Mouse (Mus musculus) heart, adult 2 months (tissue): ENCODE measurements around the gene Ttn. TPM values are rescaled to one million over a fixed set of nuclear protein-coding genes. Genes with fewer than 3 reads are reported as not detected.

Source experiments
- DNase-seq, 2 experiments: peaks; one replicate each; pipeline ENCODE4 v3.0.0; 2021
- H3K27ac ChIP-seq: fragments of 200-600 bp; 2 replicates; pipeline ENCODE4 v1.8.1; 2022
- H3K27me3 ChIP-seq: fragments of 200-500 bp; 2 replicates; pipeline ENCODE4 v1.6.1; 2012; ENCODE audit warnings: mild to moderate bottlenecking, low read length, inconsistent platforms, mixed read lengths; ENCODE audit not compliant: control insufficient read depth, insufficient read depth
- H3K36me3 ChIP-seq: fragments of 200-500 bp; 2 replicates; pipeline ENCODE4 v1.6.1; 2012; ENCODE audit warnings: low read length, inconsistent platforms; ENCODE audit not compliant: control insufficient read depth, insufficient read depth
- H3K4me1 ChIP-seq: fragments of 200-500 bp; 2 replicates; pipeline ENCODE4 v1.6.1; 2011; ENCODE audit warnings: low read length; ENCODE audit not compliant: control insufficient read depth, insufficient read depth
- H3K4me3 ChIP-seq: fragments of 200-600 bp; 2 replicates; pipeline ENCODE4 v1.8.1; 2022
- H3K79me2 ChIP-seq: fragments of 200-500 bp; replicated peaks from 2 replicates; pipeline ENCODE4 v1.6.1; 2012; ENCODE audit warnings: mild to moderate bottlenecking, inconsistent platforms, low read length, moderate library complexity, mixed read lengths; ENCODE audit not compliant: control insufficient read depth, insufficient read depth
- H3K9ac ChIP-seq: fragments of 200-500 bp; 2 replicates; pipeline ENCODE4 v1.6.1; 2012; ENCODE audit warnings: low read depth, mild to moderate bottlenecking, control low read depth, inconsistent platforms, low read length, mixed read lengths
- CTCF ChIP-seq: fragments of 200-600 bp; IDR thresholded peaks from 2 replicates; pipeline ENCODE4 v1.8.1; 2022; ENCODE audit warnings: antibody characterized with exemption, mild to moderate bottlenecking, moderate library complexity
- EP300 ChIP-seq: fragments of 200-500 bp; IDR thresholded peaks from 2 replicates; pipeline ENCODE4 v1.6.1; 2011; ENCODE audit warnings: low read depth, low read length, control low read depth; ENCODE audit not compliant: insufficient read depth
- POLR2A ChIP-seq: fragments of 200-500 bp; IDR thresholded peaks from 2 replicates; pipeline ENCODE4 v1.6.1; 2011; ENCODE audit warnings: mild to moderate bottlenecking, low read depth, low read length, control low read depth; ENCODE audit not compliant: insufficient read depth
- WGBS: fragments of 180-500 bp; shearing (Covaris S2); methylation state at CpG from one replicate; pipeline ENCODE4 v1.1.7; 2018; 5-methylcytosine and 5-hydroxymethylcytosine counted together
- intact Hi-C: fragments of 180-260 bp; cut with DNase I; formaldehyde crosslinking; loops from one replicate; pipeline ENCODE4 v1.15.1; 2025
- polyA plus RNA-seq: library from polyadenylated mRNA; depleted of rRNA; stranded (reverse); fragments of >200 nt; gene quantifications from 2 replicates; pipeline ENCODE4 v1.2.3, GENCODE M21; 2012
- total RNA-seq, 2 experiments: library from RNA; stranded (reverse); gene quantifications; 2 replicates each; pipeline ENCODE4 v1.2.3; 2021

Ttn gene
- total and polyA plus RNA-seq, 3 experiments: 88.4 to 3,090 (median 2,567) TPM

DNA sequence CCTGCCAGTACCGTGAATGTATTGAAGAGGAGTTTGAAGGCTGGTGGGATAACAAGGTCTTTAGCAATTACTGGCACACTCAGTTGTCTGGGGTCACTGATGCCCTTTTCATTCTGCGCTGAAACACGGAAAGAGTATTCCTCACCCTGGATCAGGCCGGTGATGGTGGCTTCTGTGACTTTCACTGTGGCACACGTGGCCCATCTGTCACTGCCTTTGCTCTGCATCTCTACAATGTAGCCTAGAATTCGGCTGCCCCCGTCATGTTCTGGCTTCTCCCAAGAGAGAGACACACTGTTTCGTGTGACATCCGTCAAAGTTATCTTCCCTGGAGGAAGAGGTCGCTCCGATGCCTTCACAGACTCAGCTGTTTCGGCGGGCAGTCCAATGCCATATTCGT is 233.7 kb downstream of the Ttn start:
- H3K27ac ChIP-seq: no peak overlapping the region
- H3K27me3 ChIP-seq: no peaks in the 10 kb centered on the region
- H3K4me3 ChIP-seq: no peak overlapping the region
- intact Hi-C loops: no loop called here
- peak; percentile 12; the same call in 1 of the 2 replicates for TF ChIP-seq POLR2A
- no peak for TF ChIP-seq CTCF
- TF ChIP-seq EP300: 0 out of 2 replicates have a peak, but pooled peaks have one; percentile 12
- peaks cover 42% of the 10 kb centered on the region for H3K36me3 ChIP-seq
- WGBS: 73% methylated on average over 14 of the region's 14 CpGs
- H3K79me2 ChIP-seq: no peaks in the 10 kb centered on the region
- no peaks in the 10 kb centered on the region; the same call in 1 of the 2 replicates for H3K4me1 ChIP-seq
- no peak overlapping the region for H3K9ac ChIP-seq
- peak in 1 of 2 experiments; percentile 19 for DNase-seq

GRCm38 (mm10) chr2:76719650-76720049 is 262.7 kb downstream of the Ttn start:
- Histone ChIP-seq H3K79me2 (no peaks in the 10 kb centered on the region), H3K27me3 (no peaks in the 10 kb centered on the region), H3K9ac (no peak overlapping the region), H3K4me1 (no peaks in the 10 kb centered on the region), H3K4me3 (no peak overlapping the region), H3K27ac (no peak overlapping the region), H3K36me3 (peaks cover 6% of the 10 kb centered on the region)
- intact Hi-C loops: no loop called here
- WGBS: 89% methylated on average over 14 of the region's 14 CpGs
- TF ChIP-seq CTCF (no peak), EP300 (no peak), POLR2A (no peak)
- DNase-seq: peak in 1 of 2 experiments; percentile 9

DNA sequence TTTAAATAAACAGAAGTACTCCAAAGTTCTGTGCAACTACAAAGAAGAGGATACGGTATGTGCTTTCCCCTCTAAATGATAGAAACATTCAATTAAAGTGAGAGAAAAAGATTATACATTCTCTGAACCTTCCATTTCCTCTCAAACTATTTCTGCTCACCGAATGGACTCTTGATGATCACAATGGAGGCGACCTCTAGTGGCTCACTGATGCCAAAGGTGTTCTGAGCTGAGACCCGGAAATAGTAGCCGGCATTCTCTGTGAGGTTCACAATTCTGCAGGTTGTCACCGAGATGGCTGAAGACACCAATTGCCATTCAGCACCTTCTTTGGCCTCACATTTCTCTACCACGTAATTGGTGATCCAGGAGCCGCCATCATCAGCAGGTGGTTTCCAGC is 267.4 kb downstream of the Ttn start:
- Histone ChIP-seq H3K27me3 (no peaks in the 10 kb centered on the region), H3K4me1 (no peaks in the 10 kb centered on the region), H3K36me3 (peaks cover 2% of the 10 kb centered on the region; the same call in 1 of the 2 replicates), H3K4me3 (no peak overlapping the region), H3K9ac (no peak overlapping the region), H3K79me2 (no peaks in the 10 kb centered on the region), H3K27ac (no peak overlapping the region)
- TF ChIP-seq EP300 (0 out of 2 replicates have a peak, but pooled peaks have one; percentile 13), POLR2A (no peak), CTCF (peak; percentile 65)
- peak in 1 of 2 experiments; percentile 16 for DNase-seq
- WGBS: 56% methylated on average over 8 of the region's 8 CpGs
- intact Hi-C loops: no loop called here

GRCm38 (mm10) chr2:76708512-76708911 is 273.8 kb downstream of the Ttn start:
- H3K36me3 ChIP-seq: peaks cover 12% of the 10 kb centered on the region
- intact Hi-C loops: no loop called here
- no peaks in the 10 kb centered on the region for H3K27me3 ChIP-seq
- TF ChIP-seq POLR2A: no peak
- H3K79me2 ChIP-seq: no peaks in the 10 kb centered on the region
- H3K4me1 ChIP-seq: no peaks in the 10 kb centered on the region
- H3K9ac ChIP-seq: no peak overlapping the region
- DNase-seq: no peak
- no peak overlapping the region for H3K4me3 ChIP-seq
- H3K27ac ChIP-seq: no peak overlapping the region
- 78% methylated on average over 3 of the region's 3 CpGs for WGBS

DNA sequence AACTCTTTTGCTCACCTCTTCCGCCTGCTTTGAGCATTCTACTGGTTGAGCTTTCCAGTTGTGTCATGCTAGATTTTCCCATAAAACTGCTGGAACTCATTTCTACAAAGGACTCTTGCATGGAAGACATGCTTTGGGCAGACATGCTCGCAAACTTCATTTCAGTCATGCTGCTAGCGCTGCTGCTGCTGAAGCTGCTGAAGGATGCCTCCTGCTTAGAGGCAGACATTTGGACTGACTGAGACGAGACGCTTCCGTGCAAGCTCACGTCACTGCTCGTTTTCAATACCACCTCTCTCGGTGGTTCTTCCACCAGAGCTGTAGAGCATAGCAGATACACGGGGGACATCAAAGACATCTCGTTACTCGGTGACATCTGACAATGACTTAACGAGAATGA is 276.7 kb downstream of the Ttn start:
- TF ChIP-seq EP300 (no peak), CTCF (no peak), POLR2A (no peak)
- no peak for DNase-seq
- peaks cover 12% of the 10 kb centered on the region for H3K36me3 ChIP-seq
- H3K27ac ChIP-seq: no peak overlapping the region
- H3K9ac ChIP-seq: no peak overlapping the region
- no peaks in the 10 kb centered on the region for H3K27me3 ChIP-seq
- intact Hi-C loops: no loop called here
- no peak overlapping the region for H3K4me3 ChIP-seq
- H3K4me1 ChIP-seq: no peaks in the 10 kb centered on the region
- 86% methylated on average over 13 of the region's 13 CpGs for WGBS
- no peaks in the 10 kb centered on the region for H3K79me2 ChIP-seq

- H3K27me3 ChIP-seq: no peaks in the 10 kb centered on the region
- no peaks in the 10 kb centered on the region for H3K4me1 ChIP-seq
- no peaks in the 10 kb centered on the region for H3K79me2 ChIP-seq
- no peak overlapping the region for H3K4me3 ChIP-seq
- H3K27ac ChIP-seq: no peak overlapping the region
- WGBS: 74% methylated on average over 5 of the region's 5 CpGs
- no peak for TF ChIP-seq CTCF
- peak; percentile 56; the same call in 1 of the 2 replicates for TF ChIP-seq EP300
- TF ChIP-seq POLR2A: no peak
- no peak overlapping the region for H3K9ac ChIP-seq
- intact Hi-C loops: no loop called here
- H3K36me3 ChIP-seq: peaks cover 4% of the 10 kb centered on the region
- no peak for DNase-seq
Measured at GRCm38 (mm10) chr2:76702751-76703150, 279.6 kb downstream of the Ttn start.
